Mouse (Mus musculus): ENCODE results near the gene Espn.

DNA sequence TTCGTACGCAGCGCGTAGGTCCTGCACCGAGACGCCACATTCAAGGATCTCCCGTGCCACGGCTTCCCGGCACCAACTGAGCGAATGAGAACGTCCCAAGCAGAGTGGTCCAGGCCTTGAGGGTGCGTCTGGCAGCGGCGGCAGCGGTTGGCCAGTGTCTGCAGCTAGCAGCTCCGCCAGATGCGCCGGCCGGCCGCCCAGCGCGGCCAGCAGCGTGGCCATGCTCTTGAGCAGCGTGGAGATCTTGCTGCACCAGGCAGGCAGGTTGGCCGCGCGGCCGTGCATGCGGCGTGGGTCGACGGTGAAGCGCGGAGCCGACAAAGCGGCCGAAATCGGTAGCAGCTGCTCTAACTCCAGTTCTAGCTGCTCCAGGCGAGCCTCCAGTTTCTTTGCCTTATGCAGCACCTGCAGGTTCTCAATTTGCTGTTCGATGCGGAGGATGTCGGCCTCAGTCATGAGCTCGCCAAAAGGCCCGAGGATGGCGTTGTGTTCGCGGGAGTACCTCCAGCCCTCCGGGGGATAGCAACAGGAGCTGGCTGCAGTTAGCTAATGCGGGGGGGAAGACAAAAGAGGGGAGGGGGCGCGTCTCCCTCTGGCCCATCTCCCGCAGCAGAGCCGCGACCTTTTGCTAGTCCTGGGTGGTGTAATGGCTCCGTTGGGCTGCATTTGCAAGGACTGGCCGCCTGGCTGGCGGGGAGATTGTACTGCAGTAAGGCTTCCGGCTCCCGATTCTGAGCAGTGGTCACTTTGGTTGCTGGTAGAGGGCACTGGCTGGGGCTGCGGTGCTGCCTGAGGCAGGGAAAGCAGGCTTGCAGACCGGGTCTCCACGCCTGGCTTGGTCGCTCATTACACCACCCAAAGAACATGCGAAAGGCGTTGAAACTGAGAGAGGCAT lies 25.9 kb downstream of the Espn start:
- TF ChIP-seq EP300 (IDR thresholded peaks at IDR 0.05; ENCODE audit: insufficient read depth, low read depth, low read length) = no peak
- TF ChIP-seq CTCF (IDR thresholded peaks at IDR 0.05; ENCODE audit: low read depth, low read length) = no peak
- TF ChIP-seq POLR2A (IDR thresholded peaks at IDR 0.05; ENCODE audit: insufficient read depth, low read length) = no peak
